Mouse (Mus musculus) heart, embryonic 16.5 days (tissue): ENCODE measurements around the gene Gm5269. TPM values are rescaled to one million over a fixed set of nuclear protein-coding genes. Genes with fewer than 3 reads are reported as not detected.

ENCODE experiments used
- ATAC-seq: fragments of 200-750 bp; cut with Nextera tagmentation; replicated peaks from 2 replicates; pipeline ENCODE4 v1.8.0; 2017; ENCODE audit warnings: moderate number of reproducible peaks; ENCODE audit not compliant: insufficient read depth, low FRiP score; ENCODE audit errors: extremely low read depth
- H3K27ac ChIP-seq: fragments of 300-500 bp; sonication (generic); 2 replicates; pipeline ENCODE4 v1.5.1; 2014; ENCODE audit warnings: mild to moderate bottlenecking, low read length, control low read depth, moderate library complexity
- H3K27me3 ChIP-seq: fragments of 300-500 bp; sonication (generic); 2 replicates; pipeline ENCODE4 v1.6.1; 2014; ENCODE audit warnings: low read length, mixed read lengths; ENCODE audit not compliant: control insufficient read depth, insufficient read depth
- H3K36me3 ChIP-seq: fragments of 300-500 bp; sonication (generic); 2 replicates; pipeline ENCODE4 v1.6.1; 2014; ENCODE audit not compliant: control insufficient read depth, insufficient read depth
- H3K4me1 ChIP-seq: fragments of 300-500 bp; sonication (generic); 2 replicates; pipeline ENCODE4 v1.6.1; 2014; ENCODE audit warnings: low read length, mixed read lengths; ENCODE audit not compliant: control insufficient read depth, insufficient read depth
- H3K4me2 ChIP-seq: fragments of 300-500 bp; sonication (generic); 2 replicates; pipeline ENCODE4 v1.6.1; 2014; ENCODE audit warnings: low read depth, mild to moderate bottlenecking, control low read depth, low read length
- H3K4me3 ChIP-seq: fragments of 300-500 bp; sonication (generic); 2 replicates; pipeline ENCODE4 v1.5.1; 2014; ENCODE audit warnings: mild to moderate bottlenecking, control low read depth, low read length
- H3K9ac ChIP-seq: fragments of 300-500 bp; sonication (generic); 2 replicates; pipeline ENCODE4 v1.6.1; 2014; ENCODE audit warnings: low read length, control low read depth
- H3K9me3 ChIP-seq: fragments of 300-500 bp; sonication (generic); replicated peaks from 2 replicates; pipeline ENCODE4 v1.6.1; 2016; ENCODE audit warnings: low read length; ENCODE audit not compliant: control insufficient read depth
- WGBS: fragments of 180-500 bp; shearing (Covaris S2); extraction: QIAGEN DNeasy Blood & Tissue Kit; methylation state at CpG from one replicate; pipeline ENCODE4 v1.1.7; 2014; 5-methylcytosine and 5-hydroxymethylcytosine counted together
- polyA plus RNA-seq: library from polyadenylated mRNA; unstranded; fragments of >200 nt; fragmentation: Nextera tagmentation; extraction: Ambion mirVana; gene quantifications from 2 replicates; pipeline ENCODE4 v1.2.1, GENCODE M21; 2015

Gm5269 gene
- polyA plus RNA-seq, 1 experiment from 2014 or later = not detected

DNA sequence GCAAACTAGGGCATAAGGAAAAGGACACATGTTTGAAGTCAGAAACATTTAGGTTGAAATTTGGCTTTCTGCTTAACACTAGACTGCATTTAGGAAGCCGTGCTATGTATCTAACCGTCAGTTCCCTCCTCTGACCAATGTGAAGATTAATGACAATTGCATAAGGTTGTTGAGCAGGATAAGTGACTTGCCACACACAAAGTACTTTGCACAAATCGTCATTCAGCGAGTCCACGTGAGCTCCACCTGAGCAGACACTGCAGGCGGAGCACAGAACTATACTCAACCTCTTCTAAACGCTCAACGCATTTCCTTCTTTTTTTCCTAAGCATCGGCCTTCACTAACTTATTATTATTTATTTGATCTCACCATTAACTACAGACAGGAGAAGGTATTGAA lies 3.3 kb downstream of the Gm5269 start:
- no peak overlapping the region for H3K4me2 ChIP-seq
- no peaks in the 10 kb centered on the region for H3K27me3 ChIP-seq
- H3K9me3 ChIP-seq = no peaks in the 10 kb centered on the region
- WGBS = 77% methylated on average over 9 of the region's 9 CpGs
- no peak overlapping the region for H3K9ac ChIP-seq
- H3K36me3 ChIP-seq = no peaks in the 10 kb centered on the region
- H3K4me1 ChIP-seq = no peaks in the 10 kb centered on the region
- ATAC-seq = no peak
- no peak overlapping the region for H3K27ac ChIP-seq
- H3K4me3 ChIP-seq = no peak overlapping the region

DNA sequence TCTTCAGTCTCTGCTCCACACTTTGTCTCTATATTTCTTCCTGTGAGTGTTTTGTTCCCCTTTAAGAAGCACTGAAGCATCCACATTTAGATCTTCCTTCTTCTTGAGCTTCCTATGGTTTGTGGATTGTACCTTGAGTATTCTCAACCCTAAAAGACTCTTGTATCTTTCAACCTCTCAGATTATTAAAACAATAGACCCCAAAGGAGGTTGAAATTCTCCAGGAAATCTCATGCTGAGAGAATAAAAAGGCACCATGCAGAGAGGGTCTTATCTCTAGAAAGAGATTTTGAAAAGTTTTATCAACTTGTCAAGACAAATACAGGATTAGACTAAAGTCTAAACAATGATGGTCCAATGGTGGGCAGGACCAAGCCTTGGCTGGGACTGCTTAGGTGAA lies 6.7 kb downstream of the Gm5269 start:
- H3K9ac ChIP-seq = no peak overlapping the region
- ATAC-seq = no peak
- no peaks in the 10 kb centered on the region for H3K27me3 ChIP-seq
- no peak overlapping the region for H3K27ac ChIP-seq
- no peaks in the 10 kb centered on the region for H3K9me3 ChIP-seq
- H3K36me3 ChIP-seq = no peaks in the 10 kb centered on the region
- H3K4me2 ChIP-seq = no peak overlapping the region
- no peak overlapping the region for H3K4me3 ChIP-seq
- H3K4me1 ChIP-seq = no peaks in the 10 kb centered on the region

DNA sequence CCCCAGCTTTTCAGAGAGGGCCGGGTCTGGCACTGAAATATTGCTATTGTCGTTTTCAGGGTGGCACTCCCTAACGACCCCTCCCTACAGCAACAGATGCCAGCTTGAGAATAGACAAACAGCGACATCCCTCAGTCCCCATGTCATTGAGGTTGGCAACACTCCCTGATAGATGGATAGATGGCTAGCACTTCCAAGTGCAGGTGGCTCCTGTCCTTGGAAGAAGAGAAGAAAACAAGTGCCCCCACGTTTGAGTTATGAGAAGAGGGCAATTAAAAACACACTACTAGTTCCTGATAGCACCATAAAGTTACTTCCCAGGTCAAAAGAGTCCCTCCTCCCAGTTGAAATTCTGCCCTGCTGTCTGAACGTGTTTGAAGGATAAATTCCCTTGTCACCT lies 8.0 kb downstream of the Gm5269 start:
- no peaks in the 10 kb centered on the region for H3K36me3 ChIP-seq
- no peaks in the 10 kb centered on the region for H3K4me1 ChIP-seq
- H3K27me3 ChIP-seq = no peaks in the 10 kb centered on the region
- H3K9me3 ChIP-seq = no peaks in the 10 kb centered on the region
- H3K9ac ChIP-seq = no peak overlapping the region
- H3K4me2 ChIP-seq = no peak overlapping the region
- H3K27ac ChIP-seq = no peak overlapping the region
- ATAC-seq = no peak
- no peak overlapping the region for H3K4me3 ChIP-seq
- WGBS = 58% methylated on average over 6 of the region's 6 CpGs

DNA sequence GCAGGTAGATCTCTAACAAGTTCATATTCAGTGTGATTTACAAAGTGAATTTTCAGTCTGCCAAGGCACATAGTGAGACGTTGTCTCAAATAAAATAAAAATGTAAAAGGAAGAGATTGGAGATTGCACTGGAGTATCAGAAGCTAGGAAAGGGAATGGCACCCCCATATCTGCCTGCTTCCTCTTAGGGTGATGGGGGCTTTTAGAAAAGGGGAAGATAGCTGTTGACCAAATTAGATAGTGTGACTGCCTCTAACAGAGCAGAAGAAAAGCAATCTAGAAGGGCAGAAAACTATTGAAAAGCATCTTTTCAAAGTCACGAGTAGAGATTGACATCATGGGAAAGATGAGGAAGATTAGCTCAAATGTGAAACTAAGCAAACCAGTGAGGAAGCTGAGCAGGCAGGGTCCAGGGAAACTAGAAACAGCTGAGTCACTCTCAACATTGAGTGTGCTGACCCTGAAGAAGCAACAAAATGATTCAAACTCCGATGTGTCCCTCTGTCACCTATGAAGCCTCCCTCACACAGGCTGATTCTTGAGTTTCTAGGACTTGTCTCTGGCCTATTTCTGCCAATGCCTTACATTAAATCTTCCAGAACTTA lies 8.7 kb downstream of the Gm5269 start:
- no peak for ATAC-seq
- no peak overlapping the region for H3K9ac ChIP-seq
- no peak overlapping the region for H3K27ac ChIP-seq
- H3K9me3 ChIP-seq = no peaks in the 10 kb centered on the region
- H3K4me3 ChIP-seq = no peak overlapping the region
- no peak overlapping the region for H3K4me2 ChIP-seq
- no peaks in the 10 kb centered on the region for H3K4me1 ChIP-seq
- WGBS = 71% methylated on average over 3 of the region's 3 CpGs
- H3K36me3 ChIP-seq = no peaks in the 10 kb centered on the region
- no peaks in the 10 kb centered on the region for H3K27me3 ChIP-seq

DNA sequence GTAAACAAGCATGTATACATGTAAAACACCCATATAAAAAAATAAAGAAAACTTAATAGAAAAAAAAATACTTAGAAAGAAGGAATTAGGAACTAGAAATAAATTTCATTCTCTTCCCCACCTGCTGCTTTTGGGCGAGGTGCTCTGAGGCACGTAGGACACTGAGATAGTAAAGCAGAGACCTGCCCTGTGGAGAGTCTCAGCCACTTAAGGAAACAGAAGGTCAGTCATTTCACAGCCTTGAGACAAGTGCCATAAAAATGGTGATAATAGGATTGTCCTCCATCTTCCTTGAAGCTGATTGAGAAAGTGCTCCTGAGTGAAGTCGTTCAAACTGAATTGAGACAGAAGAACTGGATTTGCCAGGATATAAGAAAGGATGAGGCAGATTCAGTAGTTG lies 12.6 kb downstream of the Gm5269 start:
- no peaks in the 10 kb centered on the region for H3K4me1 ChIP-seq
- no peak overlapping the region for H3K9ac ChIP-seq
- H3K4me3 ChIP-seq = no peak overlapping the region
- no peak overlapping the region for H3K4me2 ChIP-seq
- ATAC-seq = no peak
- no peaks in the 10 kb centered on the region for H3K9me3 ChIP-seq
- no peaks in the 10 kb centered on the region for H3K36me3 ChIP-seq
- 73% methylated on average over 3 of the region's 3 CpGs for WGBS
- H3K27me3 ChIP-seq = no peaks in the 10 kb centered on the region
- no peak overlapping the region for H3K27ac ChIP-seq

DNA sequence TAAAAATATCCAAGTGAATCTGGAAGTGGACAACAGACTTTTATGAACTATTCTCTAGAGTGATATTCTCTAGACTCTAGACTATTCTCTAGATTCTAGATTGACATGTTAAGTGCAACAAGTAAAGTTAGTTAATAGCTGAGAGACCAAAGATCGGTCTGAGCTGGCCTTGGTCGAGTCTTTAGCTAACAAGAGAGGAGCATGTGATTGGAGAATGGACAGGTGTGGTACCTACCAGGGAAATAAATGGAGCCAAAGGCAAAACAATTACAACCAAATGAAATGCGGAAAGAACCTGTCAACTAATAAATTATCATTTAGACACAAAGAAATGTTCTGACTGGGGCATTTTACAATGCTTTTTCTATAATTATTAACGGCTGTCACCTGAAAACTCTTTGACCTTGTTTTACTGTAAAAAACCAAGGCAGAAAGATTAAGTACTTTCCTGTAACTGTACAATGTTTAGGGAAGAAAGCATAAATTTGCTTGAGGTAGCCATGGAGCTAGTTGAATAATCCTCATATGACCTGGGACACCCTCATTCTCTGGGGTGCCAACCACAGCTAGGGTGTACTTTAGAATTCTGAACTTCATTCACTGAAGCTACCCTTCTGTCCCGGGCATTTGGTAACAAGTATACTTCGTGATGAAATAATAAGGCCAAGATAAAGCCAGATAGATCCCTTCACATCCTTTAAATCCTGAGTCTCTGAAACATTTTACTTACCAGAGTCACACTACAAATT lies 13.4 kb downstream of the Gm5269 start:
- Histone ChIP-seq H3K4me3 (no peak overlapping the region), H3K9ac (no peak overlapping the region), H3K36me3 (no peaks in the 10 kb centered on the region), H3K9me3 (no peaks in the 10 kb centered on the region), H3K4me2 (no peak overlapping the region), H3K27me3 (no peaks in the 10 kb centered on the region), H3K27ac (no peak overlapping the region), H3K4me1 (no peaks in the 10 kb centered on the region)
- WGBS = 88% methylated on average over 6 of the region's 6 CpGs
- ATAC-seq = no peak

DNA sequence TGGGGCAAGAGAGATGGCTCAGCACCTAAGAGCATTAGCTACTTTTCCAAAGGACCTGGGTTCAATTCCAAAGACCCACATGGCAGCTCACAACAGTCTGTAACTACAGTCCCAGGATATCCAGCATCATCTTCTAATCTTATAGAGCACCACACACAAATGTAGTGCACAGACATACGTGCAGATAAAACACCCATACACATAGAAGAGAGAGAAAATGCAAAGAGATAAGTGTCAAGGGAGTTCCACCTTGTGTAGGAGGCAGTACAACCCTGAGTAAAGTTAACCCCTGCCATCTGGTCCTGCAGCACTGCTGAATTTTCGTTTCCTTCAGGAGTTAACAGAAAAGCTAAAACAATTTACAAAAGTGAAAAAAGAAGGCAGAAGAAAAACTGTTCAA lies 14.4 kb downstream of the Gm5269 start:
- H3K4me2 ChIP-seq = no peak overlapping the region
- no peak overlapping the region for H3K4me3 ChIP-seq
- H3K27ac ChIP-seq = no peak overlapping the region
- no peak overlapping the region for H3K9ac ChIP-seq
- H3K36me3 ChIP-seq = no peaks in the 10 kb centered on the region
- 55% methylated on average over 2 of the region's 2 CpGs for WGBS
- H3K27me3 ChIP-seq = no peaks in the 10 kb centered on the region
- no peaks in the 10 kb centered on the region for H3K4me1 ChIP-seq
- ATAC-seq = no peak
- H3K9me3 ChIP-seq = no peaks in the 10 kb centered on the region

DNA sequence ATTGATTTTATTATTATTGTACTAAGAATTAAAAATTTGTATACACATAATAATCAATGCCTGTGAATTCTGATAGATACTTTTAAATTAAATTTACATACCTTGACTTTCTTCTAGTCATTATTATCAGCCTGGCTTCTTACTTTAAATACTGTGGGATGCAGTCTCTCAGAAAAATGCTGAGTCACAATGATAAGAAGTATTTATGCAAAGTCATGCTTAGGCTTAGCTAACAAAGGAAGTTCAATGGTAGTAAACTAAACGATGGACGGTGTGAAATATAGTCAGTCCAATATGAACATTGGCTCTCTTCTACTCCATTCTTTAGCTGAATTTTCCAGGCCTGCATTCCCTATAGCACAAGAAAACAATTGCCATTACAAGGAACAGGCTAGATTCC lies 16.8 kb downstream of the Gm5269 start:
- Histone ChIP-seq H3K27me3 (no peaks in the 10 kb centered on the region), H3K9ac (no peak overlapping the region), H3K4me3 (no peak overlapping the region), H3K27ac (no peak overlapping the region), H3K4me2 (no peak overlapping the region), H3K9me3 (no peaks in the 10 kb centered on the region), H3K4me1 (0 out of 2 replicates have a peak, but pooled peaks cover 2% of the 10 kb centered on the region), H3K36me3 (no peaks in the 10 kb centered on the region)
- WGBS = 73% methylated on average over 2 of the region's 2 CpGs
- no peak for ATAC-seq

DNA sequence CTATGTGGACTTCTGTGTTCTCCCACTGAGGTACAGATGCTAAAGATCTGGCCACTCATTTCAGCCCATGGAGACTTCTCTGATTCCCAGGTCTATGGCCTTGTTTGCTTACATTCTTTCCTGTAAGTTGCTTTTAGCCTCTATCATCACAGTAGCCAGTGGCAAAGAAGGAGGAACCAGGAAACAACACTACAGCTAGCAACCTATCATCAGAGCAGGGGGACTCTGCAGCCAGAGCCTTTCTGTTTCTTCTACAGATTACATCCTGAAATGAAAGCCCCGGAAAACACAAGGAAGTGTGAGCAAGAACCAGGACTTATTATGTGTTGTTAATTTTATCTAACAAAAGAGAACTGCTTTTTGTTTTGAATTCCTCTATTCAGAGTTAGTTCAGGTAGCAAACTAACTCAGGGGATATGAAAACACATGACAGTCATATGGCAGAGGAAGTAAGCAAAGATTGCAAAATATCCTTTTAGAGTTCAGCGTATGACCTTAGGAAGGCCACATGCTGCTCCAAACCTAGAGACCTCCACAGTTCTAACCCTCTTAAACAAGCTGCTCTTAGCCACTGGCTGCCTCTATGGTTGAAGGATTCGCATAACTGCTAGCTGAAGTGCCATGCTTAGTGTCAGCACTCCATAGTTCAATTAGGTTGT lies 21.5 kb downstream of the Gm5269 start:
- no peak overlapping the region for H3K4me3 ChIP-seq
- no peak overlapping the region for H3K4me2 ChIP-seq
- no peaks in the 10 kb centered on the region for H3K36me3 ChIP-seq
- 53% methylated on average over 3 of the region's 3 CpGs for WGBS
- ATAC-seq = no peak
- H3K27ac ChIP-seq = 0 out of 2 replicates have a peak overlapping the region, but pooled peaks have one; percentile 16
- no peaks in the 10 kb centered on the region for H3K27me3 ChIP-seq
- H3K9me3 ChIP-seq = no peaks in the 10 kb centered on the region
- H3K9ac ChIP-seq = no peak overlapping the region
- H3K4me1 ChIP-seq = peaks cover 20% of the 10 kb centered on the region
